Mouse (Mus musculus): ENCODE data around the gene Knop1.

GRCm38 (mm10) chr7:118796838-118797237 lies 59.2 kb downstream of the Knop1 start:
- no peak for TF ChIP-seq POLR2A (IDR thresholded peaks at IDR 0.05; ENCODE audit: borderline replicate concordance, insufficient read depth, low read length)
- no peak for TF ChIP-seq CTCF (IDR thresholded peaks at IDR 0.05; ENCODE audit: borderline replicate concordance, insufficient read depth, low read depth, low read length)

Data from cerebellum, adult 2 months (tissue).